Mouse (Mus musculus) gastrocnemius, postnatal 14 days (tissue): Measurements from ENCODE around the gene Irs3. TPM values are rescaled to one million over a fixed set of nuclear protein-coding genes. Genes with fewer than 3 reads are reported as not detected.

Source experiments
- DNase-seq: peaks from one replicate; pipeline ENCODE4 v3.0.0; 2021; ENCODE audit warnings: mixed read lengths
- intact Hi-C: fragments of 180-260 bp; cut with DNase I; formaldehyde crosslinking; loops from one replicate; pipeline ENCODE4 v1.15.1; 2025; ENCODE audit warnings: low total_unique reads
- long read RNA-seq, 2 experiments: library from polyadenylated mRNA; stranded (forward); transcript quantifications; one replicate each; pipeline ENCODE4 v2.0.0; 2021
- total RNA-seq, 2 experiments: library from RNA; stranded (reverse); gene quantifications; 2 replicates each; pipeline ENCODE4 v1.2.3; 2021

Gene Irs3
- total RNA-seq: under 1 TPM; 0.33 to 0.47 TPM
- long read RNA-seq, experiment 1: 0 reads
- long read RNA-seq, experiment 2: 0 reads

GRCm38 (mm10) chr5:137645652-137646091, at the start of gene Irs3:
TSS of gene Irs3 (minus strand) at chr5:137645714.
- intact Hi-C loops: no loop called here
- peak; percentile 42 for DNase-seq

- DNase-seq: no peak
- intact Hi-C loops: no loop called here
Observed at GRCm38 (mm10) chr5:137694796-137695195, 49.3 kb upstream of the Irs3 start.

- DNase-seq: no peak
- intact Hi-C loops: no loop called here
Observed at GRCm38 (mm10) chr5:137691881-137692280, 46.4 kb upstream of the Irs3 start.

GRCm38 (mm10) chr5:137690531-137690930, 45.0 kb upstream of the Irs3 start:
- DNase-seq: no peak
- intact Hi-C loops: no loop called here

- intact Hi-C loops: no loop called here
Observed at GRCm38 (mm10) chr5:137689974-137690373, 44.5 kb upstream of the Irs3 start.

GRCm38 (mm10) chr5:137686127-137686790, 40.7 kb upstream of the Irs3 start:
- no peak for DNase-seq
- intact Hi-C loops: no loop called here

More at GRCm38 (mm10) chr5:137689974-137690373, 44.5 kb upstream of the Irs3 start:
- no peak for DNase-seq

- intact Hi-C loops: no loop called here
- DNase-seq: no peak
Observed at GRCm38 (mm10) chr5:137685653-137686052, 40.1 kb upstream of the Irs3 start.

- DNase-seq: peak; percentile 98
- intact Hi-C loops: no loop called here
Observed at GRCm38 (mm10) chr5:137684294-137685123, 39.0 kb upstream of the Irs3 start, which contains the start of gene Agfg2. TSS of gene Agfg2 (minus strand) at chr5:137684726.

- peak; percentile 25 for DNase-seq
- intact Hi-C loops: no loop called here
Observed at GRCm38 (mm10) chr5:137683388-137684293, 38.1 kb upstream of the Irs3 start.

- intact Hi-C loops: no loop called here
- no peak for DNase-seq
Observed at GRCm38 (mm10) chr5:137682526-137682925, 37.0 kb upstream of the Irs3 start.

- DNase-seq: no peak
- intact Hi-C loops: no loop called here
Observed at GRCm38 (mm10) chr5:137679726-137680125, 34.2 kb upstream of the Irs3 start.

GRCm38 (mm10) chr5:137678736-137679135, 33.2 kb upstream of the Irs3 start:
- intact Hi-C loops: no loop called here
- DNase-seq: no peak

- intact Hi-C loops: no loop called here
- DNase-seq: no peak
Observed at GRCm38 (mm10) chr5:137677859-137678258, 32.3 kb upstream of the Irs3 start.

GRCm38 (mm10) chr5:137674786-137675185, 29.3 kb upstream of the Irs3 start:
- intact Hi-C loops: no loop called here
- no peak for DNase-seq

GRCm38 (mm10) chr5:137673015-137673414, 27.5 kb upstream of the Irs3 start:
- DNase-seq: no peak
- intact Hi-C loops: no loop called here

- DNase-seq: no peak
- intact Hi-C loops: no loop called here
Observed at GRCm38 (mm10) chr5:137672361-137672760, 26.8 kb upstream of the Irs3 start.

GRCm38 (mm10) chr5:137671443-137672240, 26.1 kb upstream of the Irs3 start:
- intact Hi-C loops: no loop called here
- peak; percentile 73 for DNase-seq

GRCm38 (mm10) chr5:137670240-137670639, 24.7 kb upstream of the Irs3 start:
- intact Hi-C loops: no loop called here
- no peak for DNase-seq

GRCm38 (mm10) chr5:137668971-137669370, 23.5 kb upstream of the Irs3 start:
- intact Hi-C loops: no loop called here
- DNase-seq: peak; percentile 62
